1 mouse cellular context compared by ENCODE assay signal in genomic region chr10:121640150-121640930, GRCm38 (mm10).
TF ChIP-seq lines count a peak whose summit lies in the region.

No protein-coding gene starts in this region.

TF ChIP-seq in MEL, 35 proteins besides CTCF, POLR2A, EP300 and RAD21 (continued from another document):
- TF ChIP-seq HCFC1 (IDR thresholded peaks at IDR 0.05; ENCODE audit: low read depth, low read length) = peak; percentile 58; the same call in 1 of the 2 replicates
- no peak; the same call in 1 of the 2 replicates for TF ChIP-seq MAX (IDR thresholded peaks at IDR 0.05; ENCODE audit: low read length)
- no peak for TF ChIP-seq MYB (IDR thresholded peaks at IDR 0.05; ENCODE audit: low read depth, low read length)
- no peak for TF ChIP-seq RCOR1 (IDR thresholded peaks at IDR 0.05; ENCODE audit: low read depth, low read length)
- no peak for TF ChIP-seq TBP (IDR thresholded peaks at IDR 0.05; ENCODE audit: low read depth, low read length)
- no peak for TF ChIP-seq E2F4 (IDR thresholded peaks at IDR 0.05; ENCODE audit: borderline replicate concordance, low read depth, low read length)
- TF ChIP-seq KAT2A (conservative IDR thresholded peaks at IDR 0.05; ENCODE audit: low read depth, low read length) = no peak
- peak; percentile 74 for TF ChIP-seq SMC3 (IDR thresholded peaks at IDR 0.05; ENCODE audit: low read depth, low read length)
- TF ChIP-seq POLR2AphosphoS2 (IDR thresholded peaks at IDR 0.05; ENCODE audit: low read length) = no peak
- TF ChIP-seq ZMIZ1 (IDR thresholded peaks at IDR 0.05; ENCODE audit: low read depth, low read length) = no peak
- no peak for TF ChIP-seq TAL1 (IDR thresholded peaks at IDR 0.05; ENCODE audit: low read length)
- TF ChIP-seq POLR2AphosphoS5 (IDR thresholded peaks at IDR 0.05; ENCODE audit: borderline replicate concordance, low read depth, low read length) = no peak
- no peak for TF ChIP-seq ELF1 (IDR thresholded peaks at IDR 0.05; ENCODE audit: low read depth, low read length)
- TF ChIP-seq JUND (IDR thresholded peaks at IDR 0.05; ENCODE audit: low read depth, low read length) = no peak
- no peak for TF ChIP-seq USF1 (IDR thresholded peaks at IDR 0.05; ENCODE audit: low read depth, low read length)
- no peak for TF ChIP-seq CHD1 (IDR thresholded peaks at IDR 0.05; ENCODE audit: low read depth, low read length)
- TF ChIP-seq NRF1 (IDR thresholded peaks at IDR 0.05; ENCODE audit: insufficient read depth, low read depth, low read length, poor library complexity, severe bottlenecking) = no peak
- TF ChIP-seq GATA1 (IDR thresholded peaks at IDR 0.05; ENCODE audit: low read depth, low read length) = 0 out of 2 replicates have a peak, but pooled peaks have one; percentile 19
- no peak; the same call in 1 of the 2 replicates for TF ChIP-seq NELFE (IDR thresholded peaks at IDR 0.05; ENCODE audit: low read depth, low read length)
- TF ChIP-seq SIN3A (IDR thresholded peaks at IDR 0.05; ENCODE audit: low read length) = peak; percentile 91
